ENCODE assay signal across 18 mouse cellular contexts in the genomic region with DNA sequence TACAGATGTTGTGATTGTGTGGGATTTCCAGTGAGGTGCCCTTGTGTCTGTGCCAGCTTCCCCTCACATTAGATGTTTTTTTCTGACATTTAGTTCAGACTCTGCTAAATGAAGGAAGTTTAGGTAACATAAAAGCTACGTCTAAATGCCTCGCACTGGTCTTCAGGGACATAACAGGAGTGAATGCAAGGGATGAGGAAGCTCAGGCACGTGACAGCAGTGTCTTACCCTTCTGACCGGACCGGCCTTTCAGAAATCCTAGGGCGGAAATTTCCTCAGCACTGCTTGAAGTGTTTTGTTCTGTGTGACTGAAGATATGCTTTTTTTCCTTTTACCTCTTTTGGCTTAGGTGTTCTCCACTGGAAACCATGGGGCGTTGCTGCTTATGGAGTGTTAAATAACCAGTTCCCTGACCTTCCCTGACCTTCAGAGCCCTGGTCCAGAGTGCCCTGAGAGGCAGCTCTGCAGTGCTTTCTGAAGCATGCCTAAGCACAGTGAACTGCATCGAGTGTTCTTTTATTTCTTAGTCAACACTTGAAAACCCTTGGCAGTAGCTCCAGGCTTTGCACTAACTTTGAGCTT.
DNase-seq lines count a peak whose midpoint lies in the region; ATAC-seq and TF ChIP-seq lines count a peak whose summit lies in the region.
"Had no signal": no experiment of that assay in that cellular context is flagged by ENCODE, and none has a peak within 500 bp of the region (broad histone marks: within the 10 kb centered on the region; RNA-seq: fewer than 3 reads in every experiment).

No protein-coding gene starts in this region.

- H3K4me2 ChIP-seq in heart, embryonic 11.5 days: no peak overlapping the region
- no peak overlapping the region for H3K4me2 ChIP-seq in kidney, embryonic 14.5 days (replicated peaks; ENCODE audit: low read depth, low read length)
- H3K4me2 ChIP-seq in lung, embryonic 16.5 days (ENCODE audit: low read depth, low read length): 0 out of 2 replicates have a peak overlapping the region, but pooled peaks have one; percentile 22
- H3K4me2 ChIP-seq: embryonic facial prominence, embryonic 15.5 days; hindbrain, embryonic 14.5 days had no signal

- no peak for TF ChIP-seq CTCF in heart, adult 2 months (IDR thresholded peaks at IDR 0.05)

- peaks cover 42% of the 10 kb centered on the region for H3K36me3 ChIP-seq in heart, adult 2 months (ENCODE audit: control insufficient read depth, insufficient read depth, low read length)
- no peaks in the 10 kb centered on the region for H3K36me3 ChIP-seq in heart, embryonic 11.5 days (ENCODE audit: control insufficient read depth, insufficient read depth, low read length)
- no peaks in the 10 kb centered on the region for H3K36me3 ChIP-seq in kidney, embryonic 14.5 days (ENCODE audit: control insufficient read depth, insufficient read depth, low read length)
- no peaks in the 10 kb centered on the region for H3K36me3 ChIP-seq in lung, embryonic 16.5 days (ENCODE audit: control insufficient read depth, insufficient read depth, low read length)
- H3K36me3 ChIP-seq: embryonic facial prominence, embryonic 15.5 days; limb, embryonic 10.5 days; midbrain, embryonic 10.5 days had no signal

- DNase-seq in heart, adult 2 months: no peak
- DNase-seq in adrenal gland, postnatal 10 days: no peak
- no peak for DNase-seq in layer of hippocampus, adult 9-10 months (ENCODE audit: low spot score)
- no peak for DNase-seq in layer of hippocampus, adult 9-11 months
- DNase-seq: cerebellum, postnatal 10 days; gastrocnemius, postnatal 14 days; thymus, postnatal 4 days had no signal

- WGBS in heart, adult 2 months: 22% methylated on average over 8 of the region's 8 CpGs
- 60% methylated on average over 8 of the region's 8 CpGs for WGBS in heart, embryonic 11.5 days (ENCODE audit: insufficient replicate concordance)
- 29% methylated on average over 8 of the region's 8 CpGs for WGBS in kidney, embryonic 14.5 days
- WGBS in lung, embryonic 16.5 days: 51% methylated on average over 8 of the region's 8 CpGs

- H3K27me3 ChIP-seq in heart, adult 2 months (ENCODE audit: control insufficient read depth, insufficient read depth, low read length): no peaks in the 10 kb centered on the region
- H3K27me3 ChIP-seq in heart, embryonic 11.5 days (ENCODE audit: control insufficient read depth, insufficient read depth, low read length): no peaks in the 10 kb centered on the region
- H3K27me3 ChIP-seq in kidney, embryonic 14.5 days (ENCODE audit: control insufficient read depth, insufficient read depth, low read length): no peaks in the 10 kb centered on the region
- H3K27me3 ChIP-seq in lung, embryonic 16.5 days (ENCODE audit: control insufficient read depth, insufficient read depth, low read depth, low read length): no peaks in the 10 kb centered on the region
- H3K27me3 ChIP-seq: embryonic facial prominence, embryonic 15.5 days had no signal

- peaks cover 14% of the 10 kb centered on the region for H3K4me1 ChIP-seq in heart, adult 2 months (ENCODE audit: control insufficient read depth, insufficient read depth, low read length)
- peaks cover 3% of the 10 kb centered on the region; the same call in 1 of the 2 replicates for H3K4me1 ChIP-seq in heart, embryonic 11.5 days (ENCODE audit: control insufficient read depth, insufficient read depth, low read length)
- H3K4me1 ChIP-seq in brown adipose tissue, adult 24 weeks (ENCODE audit: control insufficient read depth, insufficient read depth, insufficient read length, low read length): peaks cover 7% of the 10 kb centered on the region
- H3K4me1 ChIP-seq in kidney, embryonic 14.5 days (ENCODE audit: control insufficient read depth, insufficient read depth, low read length): no peaks in the 10 kb centered on the region
- H3K4me1 ChIP-seq in lung, embryonic 16.5 days (replicated peaks; ENCODE audit: control insufficient read depth, insufficient read depth, low read length): peaks cover 9% of the 10 kb centered on the region; the same call in 1 of the 2 replicates

- TF ChIP-seq EP300 in heart, adult 2 months (IDR thresholded peaks at IDR 0.05; ENCODE audit: insufficient read depth, low read depth, low read length): no peak

- peak overlapping the region; percentile 52 for H3K27ac ChIP-seq in heart, adult 2 months
- H3K27ac ChIP-seq in heart, embryonic 11.5 days (ENCODE audit: low read depth, low read length): no peak overlapping the region
- H3K27ac ChIP-seq in brown adipose tissue, adult 24 weeks (replicated peaks; ENCODE audit: low read depth, low read length): peak overlapping the region; percentile 39; the same call in 1 of the 2 replicates
- H3K27ac ChIP-seq in kidney, embryonic 14.5 days (ENCODE audit: low read depth, low read length): peak overlapping the region; percentile 21; the same call in 1 of the 2 replicates
- H3K27ac ChIP-seq in lung, embryonic 16.5 days (ENCODE audit: low read length): peak overlapping the region; percentile 88
- H3K27ac ChIP-seq: embryonic facial prominence, embryonic 15.5 days; hindbrain, embryonic 14.5 days; limb, embryonic 10.5 days; liver, embryonic 14.5 days; midbrain, embryonic 10.5 days had no signal

- no peaks in the 10 kb centered on the region for H3K9me3 ChIP-seq in heart, embryonic 11.5 days (replicated peaks; ENCODE audit: control insufficient read depth, low read length)
- H3K9me3 ChIP-seq in kidney, embryonic 14.5 days (ENCODE audit: control insufficient read depth, low read length): no peaks in the 10 kb centered on the region
- no peaks in the 10 kb centered on the region for H3K9me3 ChIP-seq in lung, embryonic 16.5 days (ENCODE audit: control insufficient read depth, low read length)
- H3K9me3 ChIP-seq: embryonic facial prominence, embryonic 15.5 days; limb, embryonic 10.5 days; midbrain, embryonic 10.5 days had no signal

- no peak for ATAC-seq in heart, embryonic 11.5 days (replicated peaks; ENCODE audit: insufficient number of reproducible peaks, low FRiP score, low TSS enrichment)
- peak; percentile 91 for ATAC-seq in kidney, embryonic 14.5 days (ENCODE audit: low FRiP score, low TSS enrichment)
- peak; percentile 97 for ATAC-seq in lung, embryonic 16.5 days (ENCODE audit: low read depth)
- ATAC-seq: forebrain, embryonic 14.5 days had no signal

- peaks cover 7% of the 10 kb centered on the region for H3K79me2 ChIP-seq in heart, adult 2 months (replicated peaks; ENCODE audit: control insufficient read depth, insufficient read depth, low read length)

- intact Hi-C loops in heart, adult 2 months (cut with DNase I): no loop called here

- no peak for TF ChIP-seq POLR2A in heart, adult 2 months (IDR thresholded peaks at IDR 0.05; ENCODE audit: insufficient read depth, low read depth, low read length)

- no peak overlapping the region for H3K4me3 ChIP-seq in heart, adult 2 months
- no peak overlapping the region for H3K4me3 ChIP-seq in heart, embryonic 11.5 days (ENCODE audit: low read depth, low read length)
- H3K4me3 ChIP-seq in brown adipose tissue, adult 24 weeks (ENCODE audit: insufficient read depth, low read depth, low read length): no peak overlapping the region
- H3K4me3 ChIP-seq in kidney, embryonic 14.5 days (ENCODE audit: low read length): no peak overlapping the region
- no peak overlapping the region for H3K4me3 ChIP-seq in lung, embryonic 16.5 days (ENCODE audit: low read length)
- H3K4me3 ChIP-seq: embryonic facial prominence, embryonic 15.5 days; limb, embryonic 10.5 days; midbrain, embryonic 10.5 days; myocyte had no signal

- no peak overlapping the region for H3K9ac ChIP-seq in heart, adult 2 months (ENCODE audit: low read depth, low read length)
- no peak overlapping the region for H3K9ac ChIP-seq in heart, embryonic 11.5 days (ENCODE audit: low read depth, low read length)
- H3K9ac ChIP-seq in kidney, embryonic 14.5 days (ENCODE audit: low read depth, low read length): no peak overlapping the region
- H3K9ac ChIP-seq in lung, embryonic 16.5 days (ENCODE audit: low read length): no peak overlapping the region
- H3K9ac ChIP-seq: embryonic facial prominence, embryonic 15.5 days; hindbrain, embryonic 14.5 days; liver, embryonic 14.5 days had no signal
